Mouse (Mus musculus) forebrain, embryonic 14.5 days (tissue): ENCODE data around the gene Igsf11. TPM values are rescaled to one million over a fixed set of nuclear protein-coding genes. Genes with fewer than 3 reads are reported as not detected.
A peak's percentile ranks its signal among the peaks of the same experiment; 100 is the strongest.

ENCODE experiments used
- ATAC-seq: fragments of 200-750 bp; cut with Nextera tagmentation; 2 replicates; pipeline ENCODE4 v1.8.0; 2017; ENCODE audit warnings: mild to moderate bottlenecking, moderate library complexity
- DNase-seq: peaks from one replicate; pipeline ENCODE4 v3.0.0-alpha.2; 2015; ENCODE audit warnings: low spot score
- H3K27ac ChIP-seq: fragments of 300-500 bp; sonication (generic); 2 replicates; pipeline ENCODE4 v1.5.1; 2014; ENCODE audit warnings: low read depth, mild to moderate bottlenecking, control low read depth, low read length, moderate library complexity
- H3K27me3 ChIP-seq: fragments of 300-500 bp; sonication (generic); replicated peaks from 2 replicates; pipeline ENCODE4 v1.6.1; 2014; ENCODE audit warnings: low read length, control low read depth, mixed read lengths; ENCODE audit not compliant: control insufficient read depth, insufficient read depth
- H3K36me3 ChIP-seq: fragments of 300-500 bp; sonication (generic); 2 replicates; pipeline ENCODE4 v1.6.1; 2014; ENCODE audit warnings: low read length, control low read depth; ENCODE audit not compliant: control insufficient read depth, insufficient read depth
- H3K4me1 ChIP-seq: fragments of 300-500 bp; sonication (generic); 2 replicates; pipeline ENCODE4 v1.6.1; 2014; ENCODE audit warnings: antibody characterized with exemption, low read length, control low read depth; ENCODE audit not compliant: control insufficient read depth, insufficient read depth
- H3K4me2 ChIP-seq: fragments of 300-500 bp; sonication (generic); 2 replicates; pipeline ENCODE4 v1.6.1; 2014; ENCODE audit warnings: mild to moderate bottlenecking, control low read depth, low read length
- H3K4me3 ChIP-seq: fragments of 300-500 bp; sonication (generic); 2 replicates; pipeline ENCODE4 v1.5.1; 2014; ENCODE audit warnings: low read depth, low read length, control low read depth
- H3K9ac ChIP-seq: fragments of 300-500 bp; sonication (generic); 2 replicates; pipeline ENCODE4 v1.6.1; 2014; ENCODE audit warnings: mild to moderate bottlenecking, low read length, control low read depth, moderate library complexity
- H3K9me3 ChIP-seq: fragments of 300-500 bp; sonication (generic); replicated peaks from 2 replicates; pipeline ENCODE4 v1.6.1; 2016; ENCODE audit warnings: low read length, control low read depth, mixed read lengths; ENCODE audit not compliant: control insufficient read depth
- WGBS: fragments of 180-500 bp; shearing (Covaris S2); extraction: QIAGEN DNeasy Blood & Tissue Kit; methylation state at CpG from one replicate; pipeline ENCODE4 v1.1.7; 2014; 5-methylcytosine and 5-hydroxymethylcytosine counted together
- polyA plus RNA-seq: library from polyadenylated mRNA; unstranded; fragments of >200 nt; fragmentation: Nextera tagmentation; extraction: Ambion mirVana; gene quantifications from 2 replicates; pipeline ENCODE4 v1.2.1, GENCODE M21; 2014

Igsf11 gene
- polyA plus RNA-seq, 1 experiment from 2014 or later, result 1.7 TPM

GRCm38 (mm10) chr16:39056961-39057360 is 164.5 kb downstream of the Igsf11 start:
- DNase-seq (no peak), ATAC-seq (no peak)
- Histone ChIP-seq H3K27ac (no peak overlapping the region), H3K36me3 (no peaks in the 10 kb centered on the region), H3K9me3 (no peaks in the 10 kb centered on the region), H3K4me2 (no peak overlapping the region), H3K27me3 (no peaks in the 10 kb centered on the region), H3K4me1 (no peaks in the 10 kb centered on the region), H3K9ac (no peak overlapping the region), H3K4me3 (no peak overlapping the region)
- 82% methylated on average over 12 of the region's 12 CpGs for WGBS

GRCm38 (mm10) chr16:39058869-39059268 is 166.4 kb downstream of the Igsf11 start:
- Histone ChIP-seq H3K4me2 (no peak overlapping the region), H3K27ac (no peak overlapping the region), H3K4me1 (no peaks in the 10 kb centered on the region), H3K27me3 (no peaks in the 10 kb centered on the region), H3K9me3 (no peaks in the 10 kb centered on the region), H3K4me3 (no peak overlapping the region), H3K36me3 (no peaks in the 10 kb centered on the region), H3K9ac (no peak overlapping the region)
- DNase-seq, result no peak
- no peak for ATAC-seq
- WGBS, result 100% methylated on average over 2 of the region's 2 CpGs

GRCm38 (mm10) chr16:39062596-39062995 is 170.1 kb downstream of the Igsf11 start:
- DNase-seq (peak; percentile 78), ATAC-seq (no peak; the same call in 1 of the 2 replicates)
- WGBS, result 32% methylated on average over 5 of the region's 5 CpGs
- H3K4me2 ChIP-seq, result no peak overlapping the region
- H3K4me1 ChIP-seq, result no peaks in the 10 kb centered on the region
- H3K9me3 ChIP-seq, result no peaks in the 10 kb centered on the region
- no peak overlapping the region for H3K27ac ChIP-seq
- H3K36me3 ChIP-seq, result no peaks in the 10 kb centered on the region
- no peak overlapping the region for H3K9ac ChIP-seq
- H3K27me3 ChIP-seq, result no peaks in the 10 kb centered on the region
- no peak overlapping the region for H3K4me3 ChIP-seq

GRCm38 (mm10) chr16:39065576-39065975 is 173.1 kb downstream of the Igsf11 start:
- DNase-seq, result no peak
- Histone ChIP-seq H3K4me2 (no peak overlapping the region), H3K9ac (no peak overlapping the region), H3K4me3 (no peak overlapping the region), H3K36me3 (no peaks in the 10 kb centered on the region), H3K27ac (no peak overlapping the region), H3K27me3 (no peaks in the 10 kb centered on the region), H3K9me3 (no peaks in the 10 kb centered on the region), H3K4me1 (no peaks in the 10 kb centered on the region)
- no peak for ATAC-seq
- 73% methylated on average over 5 of the region's 5 CpGs for WGBS

- no peaks in the 10 kb centered on the region for H3K27me3 ChIP-seq
- no peak overlapping the region for H3K27ac ChIP-seq
- 44% methylated on average over 3 of the region's 3 CpGs for WGBS
Measured at GRCm38 (mm10) chr16:39071431-39071830, 179.0 kb downstream of the Igsf11 start.

More at GRCm38 (mm10) chr16:39071431-39071830, 179.0 kb downstream of the Igsf11 start:
- no peaks in the 10 kb centered on the region for H3K9me3 ChIP-seq
- DNase-seq, result no peak
- no peak overlapping the region for H3K4me3 ChIP-seq
- H3K9ac ChIP-seq, result no peak overlapping the region
- no peak overlapping the region for H3K4me2 ChIP-seq
- no peaks in the 10 kb centered on the region for H3K36me3 ChIP-seq
- H3K4me1 ChIP-seq, result no peaks in the 10 kb centered on the region
- no peak for ATAC-seq

Other genes with a start within 250 kb of the Igsf11 start
- gene Arhgap31, start 179.4 kb upstream of the Igsf11 start, polyA plus RNA-seq, result 2.5 and 3.6 TPM in 2 replicates
- 29.5 and 31.7 TPM in 2 replicates for gene B4galt4, start 150.4 kb upstream of the Igsf11 start, polyA plus RNA-seq
- gene Upk1b, start 92.3 kb upstream of the Igsf11 start, polyA plus RNA-seq, result 0.22 TPM in 1 of 2 replicates, not detected in the other
- gene 4930435E12Rik, start 63.9 kb upstream of the Igsf11 start, polyA plus RNA-seq, result not detected in 2 replicates